Mouse (Mus musculus): ENCODE data around the gene 1110051M20Rik. TPM values are rescaled to one million over a fixed set of nuclear protein-coding genes. Genes with fewer than 3 reads are reported as not detected.
A peak's percentile ranks its signal among the peaks of the same experiment; 100 is the strongest.

Gene 1110051M20Rik
- polyA plus RNA-seq, 2 experiments, result 1.6 to 6.6 TPM

- ATAC-seq (ENCODE audit: insufficient read depth) (no peak), DNase-seq (ENCODE audit: low read depth in 3 of 3, low spot score in 3 of 3) (no peak)
- no peak overlapping the region for H3K9ac ChIP-seq (replicated peaks)
- no peak for TF ChIP-seq CTCF (IDR thresholded peaks at IDR 0.05; ENCODE audit: low read depth)
- H3K9me3 ChIP-seq (ENCODE audit: control insufficient read depth, low read length), result no peaks in the 10 kb centered on the region
- peaks cover 41% of the 10 kb centered on the region for H3K27me3 ChIP-seq (ENCODE audit: control insufficient read depth, insufficient read depth, low read length)
- H3K4me2 ChIP-seq (ENCODE audit: low read depth), result peak overlapping the region; percentile 53
- H3K4me1 ChIP-seq (replicated peaks; ENCODE audit: control insufficient read depth in 2 of 2, insufficient read depth in 2 of 2, low read length in 1 of 2), result no peaks in the 10 kb centered on the region
- no peaks in the 10 kb centered on the region for H3K36me3 ChIP-seq (replicated peaks; ENCODE audit: control insufficient read depth, insufficient read depth, low read depth)
- H3K4me3 ChIP-seq (ENCODE audit: insufficient read depth in 1 of 2, low read depth in 2 of 2, low read length in 2 of 2), result peak overlapping the region; percentile 28 to 54; a peak in 3 of 4 replicates
- H3K27ac ChIP-seq, result no peak overlapping the region
- WGBS (ENCODE audit: insufficient replicate concordance), result 65% methylated on average over 5 of the region's 5 CpGs
These were observed 186.4 kb downstream of the 1110051M20Rik start for GRCm38 (mm10) chr2:91258054-91258453.

GRCm38 (mm10) chr2:91257126-91257980 is 187.2 kb downstream of the 1110051M20Rik start:
- 5% methylated on average over 22 of the region's 22 CpGs for WGBS (ENCODE audit: insufficient replicate concordance)
- Histone ChIP-seq H3K4me2 (ENCODE audit: low read depth) (peak overlapping the region; percentile 53), H3K9ac (replicated peaks) (no peak overlapping the region), H3K36me3 (replicated peaks; ENCODE audit: control insufficient read depth, insufficient read depth, low read depth) (no peaks in the 10 kb centered on the region), H3K27ac (no peak overlapping the region), H3K4me3 (ENCODE audit: insufficient read depth in 1 of 2, low read depth in 2 of 2, low read length in 2 of 2) (peak overlapping the region; percentile 28 to 54), H3K9me3 (ENCODE audit: control insufficient read depth, low read length) (no peaks in the 10 kb centered on the region), H3K4me1 (replicated peaks; ENCODE audit: control insufficient read depth in 2 of 2, insufficient read depth in 2 of 2, low read length in 1 of 2) (no peaks in the 10 kb centered on the region), H3K27me3 (ENCODE audit: control insufficient read depth, insufficient read depth, low read length) (peaks cover 47% of the 10 kb centered on the region)
- TF ChIP-seq CTCF (IDR thresholded peaks at IDR 0.05; ENCODE audit: low read depth) (no peak), EP300 (IDR thresholded peaks at IDR 0.05; ENCODE audit: low read depth) (no peak)
- ATAC-seq (ENCODE audit: insufficient read depth), result peak; percentile 44
- no peak for DNase-seq (ENCODE audit: low read depth in 3 of 3, low spot score in 3 of 3)

GRCm38 (mm10) chr2:91256256-91257125 is 188.0 kb downstream of the 1110051M20Rik start:
- Histone ChIP-seq H3K4me3 (ENCODE audit: insufficient read depth in 1 of 2, low read depth in 2 of 2, low read length in 2 of 2) (peak overlapping the region; percentile 27 to 54), H3K9me3 (ENCODE audit: control insufficient read depth, low read length) (no peaks in the 10 kb centered on the region), H3K27ac (no peak overlapping the region), H3K36me3 (replicated peaks; ENCODE audit: control insufficient read depth, insufficient read depth, low read depth) (no peaks in the 10 kb centered on the region), H3K9ac (replicated peaks) (no peak overlapping the region), H3K27me3 (ENCODE audit: control insufficient read depth, insufficient read depth, low read length) (peaks cover 49% of the 10 kb centered on the region), H3K4me2 (ENCODE audit: low read depth) (peak overlapping the region; percentile 53), H3K4me1 (replicated peaks; ENCODE audit: control insufficient read depth in 2 of 2, insufficient read depth in 2 of 2, low read length in 1 of 2) (no peaks in the 10 kb centered on the region)
- ATAC-seq (ENCODE audit: insufficient read depth) (peak; percentile 59), DNase-seq (ENCODE audit: low read depth in 3 of 3, low spot score in 3 of 3) (no peak)
- TF ChIP-seq CTCF (IDR thresholded peaks at IDR 0.05; ENCODE audit: low read depth) (no peak), EP300 (IDR thresholded peaks at IDR 0.05; ENCODE audit: low read depth) (no peak)
- under 1% methylated on average over 52 of the region's 52 CpGs for WGBS (ENCODE audit: insufficient replicate concordance)

DNA sequence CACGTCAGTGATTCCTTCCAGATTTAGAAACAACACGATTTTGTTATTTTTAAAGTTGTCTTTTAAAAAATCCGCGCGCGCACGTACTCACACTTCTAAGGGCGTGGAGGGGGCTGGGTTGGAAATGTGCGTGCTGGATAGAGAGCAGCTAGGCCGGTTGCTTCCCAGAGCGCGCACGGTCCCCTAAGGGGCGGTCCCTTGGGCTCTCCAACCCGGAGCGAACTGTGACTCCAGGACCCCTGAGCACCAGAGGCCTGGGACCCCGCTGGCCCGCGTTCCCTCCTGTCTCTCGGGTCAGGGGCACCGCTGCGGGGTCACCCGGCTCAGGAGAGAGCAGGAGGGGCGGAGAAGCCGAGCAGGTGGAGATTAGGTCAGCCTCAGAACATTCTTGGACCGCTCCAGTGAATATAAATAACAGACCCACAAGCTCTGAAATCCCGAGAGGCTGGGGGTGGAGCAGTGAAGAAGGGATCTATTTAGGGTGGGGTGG is 188.8 kb downstream of the 1110051M20Rik start, which contains the start of gene Pacsin3:
TSS of gene Pacsin3 (plus strand) at position 294 of the 490 bp plus-strand sequence.
- H3K4me1 ChIP-seq (replicated peaks; ENCODE audit: control insufficient read depth in 2 of 2, insufficient read depth in 2 of 2, low read length in 1 of 2), result no peaks in the 10 kb centered on the region
- TF ChIP-seq CTCF (IDR thresholded peaks at IDR 0.05; ENCODE audit: low read depth) (no peak), EP300 (IDR thresholded peaks at IDR 0.05; ENCODE audit: low read depth) (no peak)
- H3K4me2 ChIP-seq (ENCODE audit: low read depth), result peak within 1 kb of the TSS; percentile 53
- no peak for DNase-seq (ENCODE audit: low read depth in 3 of 3, low spot score in 3 of 3)
- peaks cover 49% of the 10 kb centered on the region for H3K27me3 ChIP-seq (ENCODE audit: control insufficient read depth, insufficient read depth, low read length)
- WGBS (ENCODE audit: insufficient replicate concordance), result 1% methylated on average over 27 of the region's 27 CpGs
- H3K27ac ChIP-seq, result no peak within 1 kb of the TSS
- H3K9ac ChIP-seq (replicated peaks), result no peak within 1 kb of the TSS
- H3K9me3 ChIP-seq (ENCODE audit: control insufficient read depth, low read length), result no peaks in the 10 kb centered on the region
- ATAC-seq (ENCODE audit: insufficient read depth), result peak; percentile 5; the same call in 1 of the 2 replicates
- H3K36me3 ChIP-seq (replicated peaks; ENCODE audit: control insufficient read depth, insufficient read depth, low read depth), result no peaks in the 10 kb centered on the region
- peak within 1 kb of the TSS; percentile 27 to 54 for H3K4me3 ChIP-seq (ENCODE audit: insufficient read depth in 1 of 2, low read depth in 2 of 2, low read length in 2 of 2)

Measured in liver, embryonic 14.5 days (tissue).